Mouse (Mus musculus) cortical plate, adult 2 months (tissue): Measurements from ENCODE around the gene Lap3. TPM values are rescaled to one million over a fixed set of nuclear protein-coding genes. Genes with fewer than 3 reads are reported as not detected.

Source experiments
- H3K27ac ChIP-seq: fragments of 200-500 bp; 2 replicates; pipeline ENCODE4 v1.5.1; 2012; ENCODE audit warnings: low read length, control low read depth, inconsistent platforms; ENCODE audit not compliant: insufficient read depth
- H3K4me1 ChIP-seq: fragments of 200-500 bp; 2 replicates; pipeline ENCODE4 v1.6.1; 2011; ENCODE audit warnings: low read length; ENCODE audit not compliant: control insufficient read depth, insufficient read depth
- H3K4me3 ChIP-seq: fragments of 200-500 bp; 2 replicates; pipeline ENCODE4 v1.5.1; 2011; ENCODE audit warnings: mild to moderate bottlenecking, low read length, control low read depth; ENCODE audit not compliant: insufficient read depth
- CTCF ChIP-seq: fragments of 200-500 bp; IDR thresholded peaks from 2 replicates; pipeline ENCODE4 v1.5.1; 2011; ENCODE audit warnings: mild to moderate bottlenecking, control low read depth, low read length; ENCODE audit not compliant: insufficient read depth; ENCODE audit errors: extremely low read depth
- POLR2A ChIP-seq: fragments of 200-500 bp; IDR thresholded peaks from 2 replicates; pipeline ENCODE4 v1.6.1; 2011; ENCODE audit warnings: mild to moderate bottlenecking, low read length, control low read depth; ENCODE audit not compliant: insufficient read depth; ENCODE audit errors: extremely low read depth
- polyA plus RNA-seq: library from polyadenylated mRNA; depleted of rRNA; stranded (reverse); fragments of >200 nt; gene quantifications from 2 replicates; pipeline ENCODE4 v1.2.3, GENCODE M21; 2012; rRNA removed

The Lap3 gene
- polyA plus RNA-seq, 1 experiment: 57.8 TPM

GRCm38 (mm10) chr5:45539502-45539901 is 46.3 kb downstream of the Lap3 start:
- Histone ChIP-seq H3K4me3 (no peak overlapping the region), H3K4me1 (no peaks in the 10 kb centered on the region), H3K27ac (no peak overlapping the region)
- TF ChIP-seq CTCF: no peak
- TF ChIP-seq POLR2A: no peak

GRCm38 (mm10) chr5:45543374-45543773 is 50.2 kb downstream of the Lap3 start:
- TF ChIP-seq CTCF: no peak
- TF ChIP-seq POLR2A: no peak
- Histone ChIP-seq H3K4me3 (no peak overlapping the region), H3K27ac (no peak overlapping the region), H3K4me1 (no peaks in the 10 kb centered on the region)

GRCm38 (mm10) chr5:45549586-45549985 is 56.4 kb downstream of the Lap3 start:
- Histone ChIP-seq H3K4me1 (no peaks in the 10 kb centered on the region), H3K4me3 (no peak overlapping the region), H3K27ac (no peak overlapping the region)
- TF ChIP-seq CTCF (no peak), POLR2A (no peak)

Other genes starting within 250 kb of the Lap3 start
- gene Qdpr, start 43.1 kb upstream of the Lap3 start, polyA plus RNA-seq: 304 and 318 TPM in 2 replicates
- 0.25 and 0.52 TPM in 2 replicates for gene Clrn2, start 39.6 kb upstream of the Lap3 start, polyA plus RNA-seq
- 128 and 130 TPM in 2 replicates for gene Med28, start 26.9 kb downstream of the Lap3 start, polyA plus RNA-seq
- 4.8 and 5.8 TPM in 2 replicates for gene Fam184b, start 146.2 kb downstream of the Lap3 start, polyA plus RNA-seq
- gene Ncapg, start 176.5 kb downstream of the Lap3 start, polyA plus RNA-seq: 0.25 and 0.33 TPM in 2 replicates